Mouse (Mus musculus) cerebellum, adult 2 months (tissue): ENCODE results near the gene Mpped2. TPM values are rescaled to one million over a fixed set of nuclear protein-coding genes. Genes with fewer than 3 reads are reported as not detected.

ENCODE experiments used
- DNase-seq, 2 experiments: peaks; one replicate each; pipeline ENCODE4 v3.0.0; 2021
- H3K27ac ChIP-seq: fragments of 200-500 bp; 2 replicates; pipeline ENCODE4 v1.5.1; 2012; ENCODE audit warnings: low read length, control low read depth, inconsistent platforms; ENCODE audit not compliant: insufficient read depth
- H3K27me3 ChIP-seq: fragments of 200-500 bp; 2 replicates; pipeline ENCODE4 v1.6.1; 2012; ENCODE audit warnings: inconsistent platforms, mild to moderate bottlenecking, low read length, moderate library complexity; ENCODE audit not compliant: control insufficient read depth, insufficient read depth
- H3K4me1 ChIP-seq: fragments of 200-500 bp; 2 replicates; pipeline ENCODE4 v1.6.1; 2011; ENCODE audit warnings: low read length; ENCODE audit not compliant: control insufficient read depth, insufficient read depth
- H3K4me3 ChIP-seq: fragments of 200-500 bp; replicated peaks from 2 replicates; pipeline ENCODE3; 2011; ENCODE audit warnings: mild to moderate bottlenecking, low read depth, low read length, control low read depth; ENCODE audit not compliant: insufficient read depth
- CTCF ChIP-seq: fragments of 200-500 bp; IDR thresholded peaks from 2 replicates; pipeline ENCODE4 v1.5.1; 2011; ENCODE audit warnings: low read depth, mild to moderate bottlenecking, control low read depth, low read length, moderate library complexity, borderline replicate concordance; ENCODE audit not compliant: insufficient read depth
- POLR2A ChIP-seq: fragments of 200-500 bp; IDR thresholded peaks from 2 replicates; pipeline ENCODE4 v1.6.1; 2011; ENCODE audit warnings: low read length, control low read depth, borderline replicate concordance; ENCODE audit not compliant: insufficient read depth
- WGBS: fragments of 180-500 bp; shearing (Covaris S2); methylation state at CpG from one replicate; pipeline ENCODE4 v1.1.7; 2018; 5-methylcytosine and 5-hydroxymethylcytosine counted together
- polyA plus RNA-seq: library from polyadenylated mRNA; depleted of rRNA; stranded (reverse); fragments of >200 nt; gene quantifications from 2 replicates; pipeline ENCODE4 v1.2.3, GENCODE M21; 2012

The Mpped2 gene
- polyA plus RNA-seq, 1 experiment = 14.9 TPM

DNA sequence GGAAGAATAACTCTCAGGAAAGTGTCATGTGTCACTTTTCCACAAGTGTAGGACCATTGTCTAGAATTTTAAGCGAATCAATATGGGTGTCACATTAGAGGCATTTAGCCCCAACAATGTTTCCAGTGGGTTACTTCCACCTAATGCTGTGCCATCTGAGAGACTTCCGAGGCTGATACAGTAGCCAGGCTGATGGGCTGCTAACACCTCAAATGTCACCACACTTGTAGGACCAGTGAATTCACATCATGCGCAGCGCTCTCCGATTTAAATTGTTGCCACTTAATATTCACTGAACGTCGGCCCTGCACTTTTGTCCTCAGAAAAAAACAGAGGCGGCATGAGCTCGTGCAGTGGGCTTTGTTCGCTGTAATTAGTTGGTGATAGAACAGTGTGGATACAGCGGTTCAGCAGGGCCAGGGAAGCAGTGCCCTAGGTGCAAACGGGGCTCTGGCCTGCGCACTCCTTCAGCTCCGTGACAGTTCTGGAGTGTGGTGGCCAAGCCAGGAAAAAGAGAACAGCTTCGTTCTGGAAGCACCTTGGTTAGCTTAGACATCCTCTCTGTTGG is 42.8 kb downstream of the Mpped2 start:
- Histone ChIP-seq H3K4me3 (no peak overlapping the region), H3K27ac (no peak overlapping the region), H3K27me3 (no peaks in the 10 kb centered on the region), H3K4me1 (0 out of 2 replicates have a peak, but pooled peaks cover 2% of the 10 kb centered on the region)
- no peak for TF ChIP-seq CTCF
- no peak for TF ChIP-seq POLR2A
- 54% methylated on average over 15 of the region's 15 CpGs for WGBS
- DNase-seq = no peak

DNA sequence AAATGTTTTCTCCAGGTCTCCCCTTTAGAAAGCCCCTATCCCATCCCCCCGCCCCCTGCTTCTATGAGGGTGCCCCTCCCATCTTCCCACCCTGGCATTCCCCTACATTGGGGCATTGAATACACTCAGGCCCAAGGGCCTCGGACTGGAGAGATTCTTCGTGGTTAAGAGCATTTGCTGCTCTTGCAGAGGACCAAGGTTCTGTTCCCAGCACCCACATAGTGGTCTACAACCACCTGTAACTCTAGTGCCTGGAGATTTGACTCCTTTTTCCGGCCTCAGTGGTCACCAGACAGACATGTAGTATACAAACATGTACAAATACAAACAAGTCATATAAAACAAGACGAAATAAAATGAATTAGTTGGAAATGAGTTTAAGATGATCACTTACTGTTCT is 45.9 kb downstream of the Mpped2 start:
- TF ChIP-seq POLR2A (no peak), CTCF (no peak)
- Histone ChIP-seq H3K27ac (no peak overlapping the region), H3K4me1 (0 out of 2 replicates have a peak, but pooled peaks cover 2% of the 10 kb centered on the region), H3K4me3 (no peak overlapping the region), H3K27me3 (no peaks in the 10 kb centered on the region)
- 93% methylated on average over 5 of the region's 5 CpGs for WGBS
- DNase-seq = no peak

DNA sequence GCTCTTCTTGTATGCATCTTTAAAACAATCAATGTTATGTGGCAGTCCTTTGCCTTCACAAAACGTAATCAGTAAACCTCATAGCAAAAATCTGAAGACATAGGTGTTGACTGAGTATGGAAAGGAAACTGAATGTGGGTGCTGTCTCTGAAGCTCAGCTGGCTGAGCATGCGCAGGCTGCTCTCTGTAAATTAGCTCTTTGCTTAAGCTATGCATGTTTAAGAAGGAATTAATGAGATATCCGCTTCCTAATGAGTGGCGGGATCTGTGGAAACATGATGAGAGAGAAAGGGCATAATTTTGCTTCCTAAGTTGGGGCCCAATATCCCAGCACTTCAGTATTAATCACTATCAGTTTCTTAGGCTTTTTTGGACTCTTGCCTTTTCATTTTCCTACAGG is 51.0 kb downstream of the Mpped2 start:
- Histone ChIP-seq H3K4me3 (no peak overlapping the region), H3K27me3 (no peaks in the 10 kb centered on the region), H3K27ac (no peak overlapping the region), H3K4me1 (peaks cover 2% of the 10 kb centered on the region; the same call in 1 of the 2 replicates)
- no peak for DNase-seq
- TF ChIP-seq CTCF (no peak), POLR2A (no peak)
- WGBS = 97% methylated on average over 4 of the region's 4 CpGs

DNA sequence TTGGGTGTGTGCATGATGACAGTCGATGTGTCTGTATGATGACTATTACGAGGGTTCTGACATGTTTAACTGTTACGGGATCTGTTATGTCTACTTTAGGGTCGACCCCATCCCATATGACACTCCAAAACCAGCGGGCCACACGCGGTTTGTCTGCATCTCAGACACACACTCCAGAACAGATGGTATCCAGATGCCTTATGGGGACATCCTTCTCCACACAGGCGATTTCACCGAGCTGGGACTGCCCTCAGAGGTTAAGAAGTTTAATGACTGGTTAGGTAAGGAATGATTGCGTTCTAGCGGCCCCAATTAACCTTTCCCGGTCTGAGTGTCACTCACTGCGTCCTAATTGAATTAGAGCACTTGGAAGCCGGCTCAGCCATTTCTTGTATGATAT is 51.5 kb downstream of the Mpped2 start:
- WGBS = 74% methylated on average over 14 of the region's 14 CpGs
- H3K27ac ChIP-seq = no peak overlapping the region

DNA sequence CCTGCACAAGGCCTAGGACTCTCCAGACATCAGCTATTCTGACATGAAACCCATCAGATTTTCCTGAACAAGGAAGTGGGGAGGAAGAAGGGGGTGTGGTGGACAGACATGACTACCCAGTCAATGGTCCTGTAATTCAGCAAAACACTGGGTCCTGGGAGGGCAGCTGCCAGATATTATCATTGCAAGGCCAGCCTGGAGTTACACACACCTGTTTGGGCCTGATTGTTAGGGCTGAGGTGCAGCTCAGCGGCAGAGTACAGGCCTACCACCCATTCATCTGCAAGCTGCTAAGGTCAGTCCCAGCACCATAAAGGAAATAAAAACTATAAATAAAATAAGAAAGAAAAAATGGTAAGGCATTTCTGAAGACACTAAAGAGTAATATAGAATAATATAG is 52.3 kb downstream of the Mpped2 start:
- WGBS = 91% methylated on average over 1 of the region's 1 CpGs
- no peak overlapping the region for H3K4me3 ChIP-seq
- H3K4me1 ChIP-seq = no peaks in the 10 kb centered on the region; the same call in 1 of the 2 replicates
- no peak for DNase-seq
- no peak overlapping the region for H3K27ac ChIP-seq
- no peak for TF ChIP-seq POLR2A
- no peak for TF ChIP-seq CTCF
- no peaks in the 10 kb centered on the region for H3K27me3 ChIP-seq

More for the DNA sequence above, 51.5 kb downstream of the Mpped2 start:
- Histone ChIP-seq H3K4me1 (peaks cover 2% of the 10 kb centered on the region; the same call in 1 of the 2 replicates), H3K4me3 (no peak overlapping the region), H3K27me3 (no peaks in the 10 kb centered on the region)
- no peak for TF ChIP-seq CTCF
- no peak for TF ChIP-seq POLR2A
- no peak for DNase-seq

DNA sequence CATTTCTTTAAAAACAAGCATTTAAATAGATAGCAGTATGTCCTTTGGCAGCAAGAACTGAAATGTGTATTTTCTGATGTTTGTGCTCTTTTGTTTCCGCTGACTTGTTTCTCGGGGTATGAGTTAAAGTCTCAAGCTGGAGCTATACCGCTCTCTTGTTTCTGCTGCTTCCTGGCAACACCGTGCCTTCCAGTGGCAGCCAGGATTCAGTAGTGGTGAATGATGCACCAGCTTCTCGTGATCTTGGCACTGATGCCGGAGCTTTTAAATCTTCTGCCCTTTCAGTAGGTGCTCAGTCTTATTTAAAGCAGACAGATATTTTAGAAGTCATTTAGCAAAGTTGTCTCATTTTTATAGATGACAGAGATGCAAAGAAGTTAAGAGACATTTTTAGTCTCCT is 53.1 kb downstream of the Mpped2 start:
- 36% methylated on average over 6 of the region's 6 CpGs for WGBS
- no peak overlapping the region for H3K27ac ChIP-seq

DNA sequence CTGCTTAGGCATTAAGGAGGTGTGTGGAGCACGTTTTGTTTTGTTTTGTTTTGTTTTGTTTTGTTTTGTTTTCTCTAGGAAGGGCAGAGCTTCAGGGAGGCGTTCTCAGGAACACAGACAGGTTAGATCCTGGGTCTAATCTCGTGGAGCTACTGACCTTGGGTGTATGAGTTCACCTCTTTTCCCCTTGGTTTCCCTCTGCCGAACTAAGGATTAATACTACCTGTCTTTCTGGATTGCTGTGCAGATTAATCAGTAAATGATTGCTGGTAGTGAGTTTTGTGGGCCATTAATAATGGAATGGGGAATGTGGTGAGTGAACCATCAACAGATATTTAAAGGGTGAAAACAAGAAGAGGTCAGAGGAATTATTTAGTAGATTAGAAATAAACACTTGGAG is 53.8 kb downstream of the Mpped2 start:
- DNase-seq = no peak
- 81% methylated on average over 4 of the region's 4 CpGs for WGBS
- Histone ChIP-seq H3K27me3 (no peaks in the 10 kb centered on the region), H3K27ac (no peak overlapping the region), H3K4me1 (no peaks in the 10 kb centered on the region; the same call in 1 of the 2 replicates), H3K4me3 (no peak overlapping the region)
- no peak for TF ChIP-seq POLR2A
- TF ChIP-seq CTCF = no peak

More for the DNA sequence above, 53.1 kb downstream of the Mpped2 start:
- no peak for DNase-seq
- Histone ChIP-seq H3K27me3 (no peaks in the 10 kb centered on the region), H3K4me1 (no peaks in the 10 kb centered on the region; the same call in 1 of the 2 replicates), H3K4me3 (no peak overlapping the region)
- TF ChIP-seq POLR2A = no peak
- TF ChIP-seq CTCF = no peak

DNA sequence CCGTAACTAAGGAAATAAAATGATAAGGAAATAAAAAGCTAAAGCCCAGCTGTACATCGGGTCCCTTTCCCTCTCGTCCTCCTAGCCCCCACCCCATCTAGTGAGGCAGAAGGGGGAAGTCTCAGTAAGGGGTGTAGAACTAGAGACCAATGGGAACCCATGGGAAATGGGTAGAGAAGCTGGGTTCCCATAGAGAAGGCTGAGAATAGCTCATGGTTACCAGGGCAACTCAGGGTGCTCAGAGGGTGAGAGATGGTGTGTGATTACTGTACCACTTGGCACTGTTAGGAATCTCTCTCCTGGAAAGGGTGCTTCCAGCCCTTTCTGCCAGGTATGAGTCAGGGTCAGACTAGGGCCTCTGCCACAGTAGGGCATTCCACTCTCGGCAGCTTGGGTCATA is 54.3 kb downstream of the Mpped2 start:
- DNase-seq = no peak
- H3K27me3 ChIP-seq = no peaks in the 10 kb centered on the region
- H3K4me1 ChIP-seq = no peaks in the 10 kb centered on the region; the same call in 1 of the 2 replicates
- H3K27ac ChIP-seq = no peak overlapping the region
- no peak overlapping the region for H3K4me3 ChIP-seq
- 67% methylated on average over 4 of the region's 4 CpGs for WGBS
- TF ChIP-seq CTCF (no peak), POLR2A (no peak)
